Mouse (Mus musculus) heart, adult 2 months (tissue): ENCODE data around the gene Farsb. TPM values are rescaled to one million over a fixed set of nuclear protein-coding genes. Genes with fewer than 3 reads are reported as not detected.

ENCODE experiments used
- DNase-seq, 2 experiments: peaks; one replicate each; pipeline ENCODE4 v3.0.0; 2021
- H3K27ac ChIP-seq: fragments of 200-600 bp; 2 replicates; pipeline ENCODE4 v1.8.1; 2022
- H3K27me3 ChIP-seq: fragments of 200-500 bp; 2 replicates; pipeline ENCODE4 v1.6.1; 2012; ENCODE audit warnings: mild to moderate bottlenecking, low read length, inconsistent platforms, mixed read lengths; ENCODE audit not compliant: control insufficient read depth, insufficient read depth
- H3K36me3 ChIP-seq: fragments of 200-500 bp; 2 replicates; pipeline ENCODE4 v1.6.1; 2012; ENCODE audit warnings: low read length, inconsistent platforms; ENCODE audit not compliant: control insufficient read depth, insufficient read depth
- H3K4me1 ChIP-seq: fragments of 200-500 bp; 2 replicates; pipeline ENCODE4 v1.6.1; 2011; ENCODE audit warnings: low read length; ENCODE audit not compliant: control insufficient read depth, insufficient read depth
- H3K4me3 ChIP-seq: fragments of 200-600 bp; 2 replicates; pipeline ENCODE4 v1.8.1; 2022
- H3K79me2 ChIP-seq: fragments of 200-500 bp; replicated peaks from 2 replicates; pipeline ENCODE4 v1.6.1; 2012; ENCODE audit warnings: mild to moderate bottlenecking, inconsistent platforms, low read length, moderate library complexity, mixed read lengths; ENCODE audit not compliant: control insufficient read depth, insufficient read depth
- H3K9ac ChIP-seq: fragments of 200-500 bp; 2 replicates; pipeline ENCODE4 v1.6.1; 2012; ENCODE audit warnings: low read depth, mild to moderate bottlenecking, control low read depth, inconsistent platforms, low read length, mixed read lengths
- CTCF ChIP-seq: fragments of 200-600 bp; IDR thresholded peaks from 2 replicates; pipeline ENCODE4 v1.8.1; 2022; ENCODE audit warnings: antibody characterized with exemption, mild to moderate bottlenecking, moderate library complexity
- EP300 ChIP-seq: fragments of 200-500 bp; IDR thresholded peaks from 2 replicates; pipeline ENCODE4 v1.6.1; 2011; ENCODE audit warnings: low read depth, low read length, control low read depth; ENCODE audit not compliant: insufficient read depth
- POLR2A ChIP-seq: fragments of 200-500 bp; IDR thresholded peaks from 2 replicates; pipeline ENCODE4 v1.6.1; 2011; ENCODE audit warnings: mild to moderate bottlenecking, low read depth, low read length, control low read depth; ENCODE audit not compliant: insufficient read depth
- WGBS: fragments of 180-500 bp; shearing (Covaris S2); methylation state at CpG from one replicate; pipeline ENCODE4 v1.1.7; 2018; 5-methylcytosine and 5-hydroxymethylcytosine counted together
- intact Hi-C: fragments of 180-260 bp; cut with DNase I; formaldehyde crosslinking; loops from one replicate; pipeline ENCODE4 v1.15.1; 2025
- polyA plus RNA-seq: library from polyadenylated mRNA; depleted of rRNA; stranded (reverse); fragments of >200 nt; gene quantifications from 2 replicates; pipeline ENCODE4 v1.2.3, GENCODE M21; 2012; rRNA removed
- total RNA-seq, 2 experiments: library from RNA; stranded (reverse); gene quantifications; 2 replicates each; pipeline ENCODE4 v1.2.3; 2021

Farsb gene
- total and polyA plus RNA-seq, 3 experiments: 18.6 to 49.1 (median 46.7) TPM

GRCm38 (mm10) chr1:78372316-78372715, 116.4 kb downstream of the Farsb start:
- H3K4me3 ChIP-seq: no peak overlapping the region
- WGBS: 76% methylated on average over 9 of the region's 9 CpGs
- intact Hi-C loops: no loop called here
- H3K79me2 ChIP-seq: no peaks in the 10 kb centered on the region
- H3K27me3 ChIP-seq: no peaks in the 10 kb centered on the region
- no peak for TF ChIP-seq EP300
- TF ChIP-seq POLR2A: no peak
- TF ChIP-seq CTCF: no peak
- H3K9ac ChIP-seq: no peak overlapping the region
- no peaks in the 10 kb centered on the region for H3K4me1 ChIP-seq
- no peak overlapping the region for H3K27ac ChIP-seq
- no peaks in the 10 kb centered on the region for H3K36me3 ChIP-seq
- DNase-seq: no peak

GRCm38 (mm10) chr1:78371569-78372236, 117.0 kb downstream of the Farsb start:
- Histone ChIP-seq H3K4me3 (no peak overlapping the region), H3K27ac (no peak overlapping the region), H3K27me3 (no peaks in the 10 kb centered on the region), H3K36me3 (no peaks in the 10 kb centered on the region), H3K79me2 (no peaks in the 10 kb centered on the region), H3K9ac (no peak overlapping the region), H3K4me1 (no peaks in the 10 kb centered on the region)
- TF ChIP-seq CTCF (no peak), EP300 (no peak), POLR2A (no peak)
- peak; percentile 17 to 25 for DNase-seq
- intact Hi-C loops: no loop called here
- WGBS: 57% methylated on average over 2 of the region's 2 CpGs

DNA sequence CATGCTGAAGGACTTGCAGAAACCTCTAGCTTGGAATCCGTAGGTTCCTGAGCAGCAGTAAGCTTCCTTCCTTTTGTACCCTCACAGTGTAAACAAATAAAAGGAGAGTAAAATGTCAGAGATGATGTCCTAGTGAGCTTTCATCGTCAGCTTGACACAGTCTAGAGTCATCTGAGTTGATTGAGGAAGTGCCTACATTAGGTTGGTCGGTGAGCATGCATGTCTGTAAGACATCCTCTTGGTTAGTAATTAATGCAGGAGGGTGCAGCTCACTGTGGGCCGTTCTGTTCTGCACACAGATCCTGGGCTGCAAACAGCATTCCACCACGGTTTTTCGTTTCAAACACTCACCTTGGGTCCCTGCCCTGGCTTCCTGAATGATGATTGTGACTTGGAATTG, 118.6 kb downstream of the Farsb start:
- H3K79me2 ChIP-seq: no peaks in the 10 kb centered on the region
- H3K27me3 ChIP-seq: no peaks in the 10 kb centered on the region
- no peak overlapping the region for H3K4me3 ChIP-seq
- no peaks in the 10 kb centered on the region for H3K36me3 ChIP-seq
- H3K9ac ChIP-seq: no peak overlapping the region
- TF ChIP-seq EP300: no peak
- TF ChIP-seq POLR2A: no peak
- no peak for TF ChIP-seq CTCF
- intact Hi-C loops: no loop called here
- no peak overlapping the region for H3K27ac ChIP-seq
- no peak for DNase-seq
- no peaks in the 10 kb centered on the region for H3K4me1 ChIP-seq
- 56% methylated on average over 6 of the region's 6 CpGs for WGBS

Other genes starting within 250 kb of the Farsb start
- gene Sgpp2, start 178.6 kb downstream of the Farsb start, total RNA-seq: under 1 TPM in 1 of 2 experiments, not detected in 1; 0.09 TPM
- gene Sgpp2, start 178.6 kb downstream of the Farsb start, polyA plus RNA-seq: 0.26 and 0.31 TPM in 2 replicates
- gene Mogat1, start 22.1 kb upstream of the Farsb start, total RNA-seq: not detected
- 0.82 and 3.1 TPM in 2 replicates for gene Mogat1, start 22.1 kb upstream of the Farsb start, polyA plus RNA-seq
- not detected for gene BC035947, start 23.3 kb upstream of the Farsb start, total RNA-seq
- 0.08 TPM in 1 of 2 replicates, not detected in the other for gene BC035947, start 23.3 kb upstream of the Farsb start, polyA plus RNA-seq
- 1 to 10 TPM; 4.4 to 6.6 TPM for gene Acsl3, start 168.9 kb upstream of the Farsb start, total RNA-seq
- 2.6 and 4.5 TPM in 2 replicates for gene Acsl3, start 168.9 kb upstream of the Farsb start, polyA plus RNA-seq
- 1 to 10 TPM in 1 of 2 experiments, under 1 TPM in 1; 0.97 to 1.1 TPM for gene Utp14b, start 169.1 kb upstream of the Farsb start, total RNA-seq
- 0.23 TPM in 2 replicates for gene Utp14b, start 169.1 kb upstream of the Farsb start, polyA plus RNA-seq